Mouse (Mus musculus) small intestine, adult 2 months (tissue): ENCODE measurements around the gene Trabd2b.

Experiments
- CTCF ChIP-seq: fragments of 200-500 bp; IDR thresholded peaks from 2 replicates; pipeline ENCODE4 v1.5.1; 2012; ENCODE audit warnings: low read depth, mild to moderate bottlenecking, control low read depth, inconsistent platforms, low read length, moderate library complexity, mixed read lengths; ENCODE audit not compliant: insufficient replicate concordance, insufficient read length; ENCODE audit errors: extremely low read depth
- POLR2A ChIP-seq: fragments of 200-500 bp; IDR thresholded peaks from 2 replicates; pipeline ENCODE4 v1.6.1; 2012; ENCODE audit warnings: low read depth, mild to moderate bottlenecking, control low read depth, inconsistent platforms, low read length, moderate library complexity

DNA sequence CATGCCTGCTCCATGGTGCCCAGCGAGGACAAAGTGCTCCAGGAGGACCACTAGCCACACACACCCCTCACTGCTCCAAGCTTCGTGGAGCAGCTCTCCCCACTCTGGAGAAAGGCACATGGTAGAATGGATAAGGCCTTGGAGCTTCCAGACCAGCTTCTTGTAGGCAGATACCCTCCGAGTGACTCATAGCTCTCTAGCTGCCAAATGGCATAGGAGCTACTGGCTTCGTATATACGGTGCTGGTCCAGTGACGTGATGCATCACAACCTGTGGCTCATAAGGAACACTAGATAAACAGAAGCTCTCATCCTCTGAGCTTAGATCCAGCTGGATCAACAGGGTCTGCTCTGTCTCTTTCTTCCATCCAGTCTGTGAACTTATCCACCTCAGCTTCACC lies 244.0 kb downstream of the Trabd2b start:
- no peak for TF ChIP-seq CTCF
- no peak for TF ChIP-seq POLR2A
